Mouse (Mus musculus): ENCODE results near the gene Vav3. TPM values are rescaled to one million over a fixed set of nuclear protein-coding genes. Genes with fewer than 3 reads are reported as not detected.

Gene Vav3
- polyA plus RNA-seq (2015; fragmentation: Nextera tagmentation; extraction: Ambion mirVana): 19.3 and 19.9 TPM in 2 replicates

DNA sequence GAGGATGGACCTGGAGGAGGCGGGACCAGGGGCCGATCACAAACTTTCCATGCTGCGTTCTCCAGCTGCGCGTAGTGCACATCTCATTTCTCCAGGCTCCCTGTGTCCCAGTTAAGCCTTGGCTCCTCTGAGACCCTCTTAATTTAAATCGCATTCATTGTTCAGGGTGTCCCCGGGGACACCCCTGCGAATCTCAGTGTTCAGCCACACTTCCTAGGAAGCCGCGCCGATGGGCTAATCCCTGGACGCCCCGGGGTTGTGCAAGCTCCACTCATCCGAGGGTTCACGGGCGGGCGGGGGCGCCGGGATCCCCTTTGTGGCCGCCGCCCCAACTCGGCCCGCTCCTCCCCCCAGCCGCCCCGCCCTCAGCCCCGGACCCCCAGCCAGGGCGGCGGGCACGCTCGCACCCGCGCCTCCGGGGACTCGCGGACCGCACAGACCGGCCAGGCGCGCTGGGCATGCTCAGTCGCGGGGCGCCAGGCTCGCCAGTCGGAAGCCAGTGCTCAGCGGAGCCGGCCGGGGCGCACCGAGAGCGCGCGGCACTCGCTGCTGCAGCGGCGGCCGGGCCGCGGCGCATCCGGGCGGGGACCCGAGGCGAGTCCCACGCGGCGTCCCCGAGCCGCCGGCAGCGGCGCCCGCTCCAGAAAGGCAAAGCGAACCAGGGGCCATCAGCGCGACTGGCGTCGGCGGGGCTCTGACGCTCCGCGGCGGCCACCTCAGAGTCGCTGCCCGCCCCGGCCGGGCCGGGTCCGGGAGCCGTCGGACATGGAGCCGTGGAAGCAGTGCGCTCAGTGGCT, at the start of gene Vav3:
Vav3 (plus strand) TSS at position 380 of the 797 bp plus-strand sequence.
- no peaks in the 10 kb centered on the region for H3K36me3 ChIP-seq
- no peaks in the 10 kb centered on the region for H3K9me3 ChIP-seq
- H3K9ac ChIP-seq: peak within 1 kb of the TSS; percentile 77
- no peaks in the 10 kb centered on the region for H3K27me3 ChIP-seq
- ATAC-seq (ENCODE audit: low read depth): peak; percentile 93
- H3K4me2 ChIP-seq: peak within 1 kb of the TSS; percentile 77
- H3K4me1 ChIP-seq (replicated peaks): peaks cover 22% of the 10 kb centered on the region
- peak within 1 kb of the TSS; percentile 62 for H3K4me3 ChIP-seq
- peak within 1 kb of the TSS; percentile 93 for H3K27ac ChIP-seq (replicated peaks)
- WGBS: under 1% methylated on average over 86 of the region's 92 CpGs

DNA sequence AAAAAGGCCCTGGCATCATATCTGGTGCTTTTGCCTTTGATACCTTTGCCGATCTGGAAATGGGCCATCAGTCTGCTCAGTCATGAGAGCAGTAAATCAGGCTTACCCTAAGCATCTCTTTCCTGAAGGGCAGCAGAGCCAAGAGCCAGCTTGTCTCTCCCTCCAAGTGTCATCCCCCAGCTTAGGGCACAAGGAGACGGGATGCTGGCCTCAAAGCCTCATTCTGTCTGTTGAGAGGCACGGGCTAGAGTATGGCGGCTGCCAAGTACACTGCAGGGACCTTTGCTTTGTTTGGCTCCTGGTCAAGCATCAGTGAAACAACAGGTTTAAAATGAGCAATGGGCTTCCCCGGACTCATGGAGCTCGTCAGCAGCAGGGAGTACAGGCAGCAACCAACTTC, 41.6 kb upstream of the Vav3 start:
- Histone ChIP-seq H3K9me3 (no peaks in the 10 kb centered on the region), H3K4me2 (no peak overlapping the region), H3K27ac (replicated peaks) (no peak overlapping the region), H3K36me3 (no peaks in the 10 kb centered on the region), H3K4me3 (no peak overlapping the region), H3K9ac (no peak overlapping the region), H3K4me1 (replicated peaks) (no peaks in the 10 kb centered on the region), H3K27me3 (no peaks in the 10 kb centered on the region)
- no peak for ATAC-seq (ENCODE audit: low read depth)
- WGBS: 59% methylated on average over 6 of the region's 6 CpGs

DNA sequence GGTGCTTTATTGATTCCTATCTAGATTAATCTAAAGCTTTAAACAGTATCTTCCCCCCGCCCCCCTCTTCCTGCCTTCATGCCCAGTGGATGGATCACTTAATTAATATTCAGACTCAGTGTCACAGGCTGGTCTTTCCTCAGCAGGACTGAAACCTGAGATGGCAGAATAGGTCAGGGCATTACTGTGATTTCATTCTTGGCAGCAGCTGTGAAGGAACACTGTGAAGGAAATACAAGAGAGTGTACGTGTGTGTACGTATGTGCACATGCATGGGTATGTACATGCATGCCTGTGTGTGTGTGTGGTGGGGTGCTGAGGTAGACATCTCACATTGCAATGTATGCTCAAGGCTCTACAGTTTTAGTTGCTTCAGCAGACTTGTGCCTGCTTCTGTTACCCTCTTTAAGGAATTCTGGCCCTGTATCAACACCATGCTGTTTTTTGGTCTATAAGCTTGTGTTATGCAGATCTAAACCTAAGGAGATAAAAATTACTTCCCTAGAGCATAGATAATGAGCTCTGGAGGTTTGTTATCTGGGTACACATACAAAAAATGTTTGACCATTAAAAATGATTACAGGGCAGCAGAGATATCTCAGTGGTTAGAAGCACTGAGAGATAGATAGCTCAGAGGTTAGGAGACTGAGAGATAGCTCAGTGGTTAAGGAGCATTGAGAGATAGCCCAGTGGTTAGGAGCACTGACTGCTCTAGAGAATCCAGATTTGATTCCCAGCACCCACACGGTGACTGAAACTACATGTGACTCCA, 41.0 kb upstream of the Vav3 start:
- H3K4me2 ChIP-seq: no peak overlapping the region
- H3K36me3 ChIP-seq: no peaks in the 10 kb centered on the region
- H3K4me3 ChIP-seq: no peak overlapping the region
- no peaks in the 10 kb centered on the region for H3K9me3 ChIP-seq
- H3K9ac ChIP-seq: no peak overlapping the region
- H3K27me3 ChIP-seq: no peaks in the 10 kb centered on the region
- no peak for ATAC-seq (ENCODE audit: low read depth)
- H3K4me1 ChIP-seq (replicated peaks): no peaks in the 10 kb centered on the region
- WGBS: 70% methylated on average over 4 of the region's 4 CpGs
- no peak overlapping the region for H3K27ac ChIP-seq (replicated peaks)

GRCm38 (mm10) chr3:109302059-109302458, 38.4 kb upstream of the Vav3 start:
- 72% methylated on average over 2 of the region's 2 CpGs for WGBS
- Histone ChIP-seq H3K4me3 (no peak overlapping the region), H3K27me3 (no peaks in the 10 kb centered on the region), H3K36me3 (no peaks in the 10 kb centered on the region), H3K4me1 (replicated peaks) (no peaks in the 10 kb centered on the region), H3K9ac (no peak overlapping the region), H3K9me3 (no peaks in the 10 kb centered on the region), H3K27ac (replicated peaks) (no peak overlapping the region), H3K4me2 (no peak overlapping the region)
- ATAC-seq (ENCODE audit: low read depth): no peak

DNA sequence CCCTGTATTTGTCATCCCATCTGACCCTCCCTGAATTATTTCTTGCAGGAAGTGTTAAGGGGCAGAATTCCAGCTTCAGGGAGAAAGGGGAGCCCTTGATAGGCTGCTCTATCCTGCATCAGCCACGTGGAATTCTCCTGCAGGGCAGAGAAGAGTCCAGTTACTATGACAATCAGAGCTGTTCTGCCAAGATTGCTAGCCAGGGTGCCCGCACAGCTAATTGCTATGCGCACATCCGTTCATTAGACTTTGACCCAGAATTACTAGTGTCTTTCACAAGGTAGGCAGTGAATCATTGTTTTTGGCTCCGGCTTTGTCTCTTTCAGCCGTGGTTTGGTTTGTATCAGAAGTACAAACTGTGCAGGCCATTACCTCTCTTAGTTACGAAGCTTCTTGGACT, 33.0 kb upstream of the Vav3 start:
- H3K9ac ChIP-seq: no peak overlapping the region
- H3K36me3 ChIP-seq: no peaks in the 10 kb centered on the region
- H3K9me3 ChIP-seq: no peaks in the 10 kb centered on the region
- H3K4me3 ChIP-seq: no peak overlapping the region
- peaks cover 14% of the 10 kb centered on the region; the same call in 1 of the 2 replicates for H3K4me1 ChIP-seq (replicated peaks)
- H3K27ac ChIP-seq (replicated peaks): no peak overlapping the region
- H3K27me3 ChIP-seq: no peaks in the 10 kb centered on the region
- WGBS: 35% methylated on average over 7 of the region's 7 CpGs
- no peak overlapping the region for H3K4me2 ChIP-seq
- ATAC-seq (ENCODE audit: low read depth): peak; percentile 90

DNA sequence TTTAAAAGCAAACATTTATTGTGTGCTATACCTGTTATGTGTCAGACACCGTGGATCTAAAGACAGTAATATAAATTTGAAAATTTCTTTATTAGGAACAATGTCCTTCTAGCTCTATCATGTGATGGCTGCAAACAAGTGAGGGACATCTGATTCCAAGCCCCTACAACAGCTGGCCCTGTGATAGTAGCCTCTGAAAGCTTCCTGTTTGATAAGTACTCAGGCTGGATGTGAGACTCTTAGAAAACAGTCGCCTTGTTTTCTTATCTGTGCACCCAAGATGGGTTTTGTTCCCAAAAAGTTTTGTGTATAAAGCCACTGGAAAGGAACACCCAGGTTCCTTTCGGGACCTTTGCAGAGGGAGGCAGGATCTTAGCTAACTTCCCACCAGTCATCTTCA, 32.0 kb upstream of the Vav3 start:
- H3K9ac ChIP-seq: no peak overlapping the region
- H3K4me2 ChIP-seq: no peak overlapping the region
- peaks cover 14% of the 10 kb centered on the region; the same call in 1 of the 2 replicates for H3K4me1 ChIP-seq (replicated peaks)
- no peak for ATAC-seq (ENCODE audit: low read depth)
- no peaks in the 10 kb centered on the region for H3K27me3 ChIP-seq
- H3K4me3 ChIP-seq: no peak overlapping the region
- 86% methylated on average over 3 of the region's 3 CpGs for WGBS
- no peaks in the 10 kb centered on the region for H3K36me3 ChIP-seq
- no peak overlapping the region for H3K27ac ChIP-seq (replicated peaks)
- no peaks in the 10 kb centered on the region for H3K9me3 ChIP-seq

DNA sequence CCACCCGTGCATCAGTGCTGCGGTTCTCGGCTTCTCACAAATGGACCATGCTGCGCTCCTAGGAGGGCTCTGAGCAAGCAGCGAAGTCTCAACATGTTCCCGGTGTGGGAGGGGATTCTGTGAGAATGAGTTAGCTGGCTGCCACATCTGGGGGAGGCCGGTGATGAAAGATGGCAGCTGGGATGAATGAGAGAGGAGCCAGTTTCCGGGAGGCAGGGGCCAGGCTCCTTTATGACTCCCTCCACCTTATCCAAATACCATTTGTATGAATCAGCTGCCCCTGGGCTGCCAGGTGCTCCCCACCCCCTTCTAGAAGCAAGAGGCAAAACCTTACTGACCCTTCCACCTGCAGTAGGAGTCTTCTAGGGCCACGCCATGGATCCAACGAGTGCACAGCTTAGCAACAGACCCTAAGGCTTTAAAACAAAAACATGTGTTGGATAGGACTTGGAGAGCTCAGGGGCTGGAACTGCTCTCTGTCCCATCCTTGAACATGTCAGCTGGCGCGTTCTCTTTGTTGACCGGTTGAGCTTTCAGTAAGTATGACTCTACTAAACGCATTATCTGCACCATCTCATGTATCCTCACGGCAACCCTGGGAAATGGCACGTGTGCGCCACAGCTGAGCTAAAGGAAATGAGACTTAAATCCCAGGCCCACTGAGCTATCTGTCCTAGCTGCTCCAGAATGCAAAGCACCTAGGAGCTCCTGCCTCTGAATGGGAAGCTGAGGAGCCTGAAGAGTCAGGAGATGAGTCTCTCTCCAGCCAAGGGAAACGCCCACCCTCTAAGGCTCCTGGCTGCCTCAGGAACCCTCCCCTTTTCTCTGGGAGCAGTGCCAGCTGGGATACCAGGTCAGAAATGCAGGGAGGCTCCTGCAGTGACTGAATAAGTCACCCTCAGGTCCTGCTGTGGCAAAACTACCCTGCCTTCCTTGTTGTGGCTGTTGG, 30.9 kb upstream of the Vav3 start:
- Histone ChIP-seq H3K4me3 (no peak overlapping the region), H3K36me3 (no peaks in the 10 kb centered on the region), H3K9me3 (no peaks in the 10 kb centered on the region), H3K27me3 (no peaks in the 10 kb centered on the region), H3K27ac (replicated peaks) (no peak overlapping the region), H3K4me2 (no peak overlapping the region), H3K9ac (no peak overlapping the region), H3K4me1 (replicated peaks) (peaks cover 14% of the 10 kb centered on the region; the same call in 1 of the 2 replicates)
- ATAC-seq (ENCODE audit: low read depth): no peak
- WGBS: 85% methylated on average over 18 of the region's 18 CpGs

DNA sequence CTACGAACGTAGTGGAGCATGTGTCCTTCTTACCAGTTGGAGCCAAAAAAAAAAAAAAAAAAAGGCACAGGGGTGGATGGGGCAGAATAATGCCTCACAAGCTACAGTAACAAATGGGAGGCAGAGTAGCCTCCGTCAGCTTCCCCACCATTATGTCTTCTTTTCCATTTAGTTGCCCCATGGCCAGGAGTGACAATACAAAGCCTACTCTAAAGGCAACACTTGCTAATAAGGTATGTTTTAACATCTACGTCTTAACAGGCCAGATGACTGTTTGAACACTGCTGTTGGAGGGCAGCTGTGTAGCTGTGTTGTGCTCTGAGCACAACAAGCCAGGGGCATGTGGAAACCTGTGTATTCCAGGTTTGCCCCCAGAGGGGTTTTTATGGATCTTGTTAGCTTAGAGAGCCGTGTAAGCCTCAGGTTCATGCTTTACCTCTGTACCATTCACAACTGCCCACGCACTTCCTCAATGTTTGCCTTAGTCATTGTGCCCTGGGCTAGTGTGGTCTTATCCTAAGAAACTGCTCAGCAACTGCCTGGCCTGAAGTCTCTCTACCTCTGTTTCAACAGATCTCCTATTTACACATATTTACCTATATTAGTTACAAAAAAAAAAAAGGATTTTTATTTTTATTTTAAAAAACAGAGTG, 29.2 kb upstream of the Vav3 start:
- Histone ChIP-seq H3K9ac (no peak overlapping the region), H3K27me3 (no peaks in the 10 kb centered on the region), H3K4me1 (replicated peaks) (peaks cover 14% of the 10 kb centered on the region; the same call in 1 of the 2 replicates), H3K4me2 (no peak overlapping the region), H3K27ac (replicated peaks) (no peak overlapping the region), H3K4me3 (no peak overlapping the region), H3K36me3 (no peaks in the 10 kb centered on the region), H3K9me3 (no peaks in the 10 kb centered on the region)
- ATAC-seq (ENCODE audit: low read depth): no peak
- WGBS: 88% methylated on average over 6 of the region's 6 CpGs

- Histone ChIP-seq H3K9me3 (no peaks in the 10 kb centered on the region), H3K27me3 (no peaks in the 10 kb centered on the region), H3K4me2 (no peak overlapping the region), H3K27ac (replicated peaks) (no peak overlapping the region), H3K36me3 (no peaks in the 10 kb centered on the region), H3K4me1 (replicated peaks) (peaks cover 14% of the 10 kb centered on the region; the same call in 1 of the 2 replicates), H3K4me3 (no peak overlapping the region), H3K9ac (no peak overlapping the region)
- 83% methylated on average over 3 of the region's 3 CpGs for WGBS
- ATAC-seq (ENCODE audit: low read depth): no peak
These were observed 28.6 kb upstream of the Vav3 start for GRCm38 (mm10) chr3:109311875-109312274.

GRCm38 (mm10) chr3:109313501-109313900, 27.0 kb upstream of the Vav3 start:
- H3K4me2 ChIP-seq: no peak overlapping the region
- no peaks in the 10 kb centered on the region for H3K36me3 ChIP-seq
- H3K27me3 ChIP-seq: no peaks in the 10 kb centered on the region
- H3K4me3 ChIP-seq: no peak overlapping the region
- no peaks in the 10 kb centered on the region for H3K9me3 ChIP-seq
- ATAC-seq (ENCODE audit: low read depth): no peak
- H3K4me1 ChIP-seq (replicated peaks): 0 out of 2 replicates have a peak, but pooled peaks cover 8% of the 10 kb centered on the region
- H3K9ac ChIP-seq: no peak overlapping the region
- 44% methylated on average over 2 of the region's 2 CpGs for WGBS
- H3K27ac ChIP-seq (replicated peaks): no peak overlapping the region

DNA sequence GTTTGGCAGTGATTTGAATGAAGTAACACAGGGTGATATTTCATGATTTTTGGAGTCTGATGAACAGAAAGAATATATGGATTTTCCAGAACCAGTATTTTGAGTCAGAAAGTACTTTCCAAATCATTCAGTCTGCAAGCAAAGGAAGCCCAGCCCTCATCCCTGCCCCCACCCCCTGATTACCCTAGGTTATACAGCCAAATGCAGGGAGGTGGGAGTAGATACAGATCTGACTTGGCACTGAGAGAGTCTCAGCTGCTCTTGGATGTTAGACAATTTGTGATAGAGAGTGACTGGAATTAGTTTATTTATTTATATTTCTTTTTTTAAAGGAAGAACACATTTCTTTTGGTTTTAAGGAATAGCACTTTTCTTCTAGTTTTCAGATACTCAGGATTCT, 18.2 kb upstream of the Vav3 start:
- Histone ChIP-seq H3K4me3 (no peak overlapping the region), H3K4me1 (replicated peaks) (no peaks in the 10 kb centered on the region), H3K27ac (replicated peaks) (no peak overlapping the region), H3K36me3 (no peaks in the 10 kb centered on the region), H3K9me3 (no peaks in the 10 kb centered on the region), H3K27me3 (no peaks in the 10 kb centered on the region), H3K9ac (no peak overlapping the region), H3K4me2 (no peak overlapping the region)
- no peak for ATAC-seq (ENCODE audit: low read depth)
